Mouse (Mus musculus) liver, postnatal 0 days (tissue): ENCODE results near the gene Prpf6. TPM values are rescaled to one million over a fixed set of nuclear protein-coding genes. Genes with fewer than 3 reads are reported as not detected.

ENCODE experiments used
- ATAC-seq: fragments of 200-750 bp; cut with Nextera tagmentation; 2 replicates; pipeline ENCODE4 v1.8.0; 2017; ENCODE audit warnings: mild to moderate bottlenecking, moderate library complexity
- DNase-seq: peaks from one replicate; pipeline ENCODE4 v3.0.0-alpha.2; 2016
- H3K27ac ChIP-seq: fragments of 300-500 bp; sonication (generic); 2 replicates; pipeline ENCODE4 v1.5.1; 2014; ENCODE audit warnings: antibody characterized with exemption, moderate library complexity, mild to moderate bottlenecking, low read depth
- H3K27me3 ChIP-seq: fragments of 300-500 bp; sonication (generic); 2 replicates; pipeline ENCODE4 v1.6.1; 2014; ENCODE audit warnings: low read length, control low read depth, mixed read lengths; ENCODE audit not compliant: insufficient read depth
- H3K36me3 ChIP-seq: fragments of 300-500 bp; sonication (generic); replicated peaks from 2 replicates; pipeline ENCODE4 v1.6.1; 2014; ENCODE audit warnings: mild to moderate bottlenecking, control low read depth, low read length, moderate library complexity, mixed read lengths; ENCODE audit not compliant: insufficient read depth
- H3K4me1 ChIP-seq: fragments of 300-500 bp; sonication (generic); 2 replicates; pipeline ENCODE4 v1.6.1; 2014; ENCODE audit warnings: antibody characterized with exemption, mild to moderate bottlenecking, control low read depth; ENCODE audit not compliant: insufficient read depth
- H3K4me2 ChIP-seq: fragments of 300-500 bp; sonication (generic); 2 replicates; pipeline ENCODE4 v1.6.1; 2014; ENCODE audit warnings: low read depth, mild to moderate bottlenecking, low read length, moderate library complexity, mixed read lengths
- H3K4me3 ChIP-seq: fragments of 300-500 bp; sonication (generic); 2 replicates; pipeline ENCODE4 v1.5.1; 2014; ENCODE audit warnings: low read depth, low read length
- H3K9ac ChIP-seq: fragments of 300-500 bp; sonication (generic); replicated peaks from 2 replicates; pipeline ENCODE4 v1.6.1; 2014; ENCODE audit warnings: mild to moderate bottlenecking, moderate library complexity
- H3K9me3 ChIP-seq: fragments of 300-500 bp; sonication (generic); 2 replicates; pipeline ENCODE4 v1.6.1; 2016; ENCODE audit warnings: mild to moderate bottlenecking, control low read depth, low read length, mixed read lengths
- CTCF ChIP-seq: sonication (generic); IDR thresholded peaks from 2 replicates; pipeline ENCODE4 v1.5.1; 2016; ENCODE audit warnings: antibody characterized with exemption, low read depth
- EP300 ChIP-seq: IDR thresholded peaks from 2 replicates; pipeline ENCODE4 v1.6.1; 2016; ENCODE audit warnings: antibody characterized with exemption, low read depth, mild to moderate bottlenecking
- WGBS: fragments of 180-500 bp; shearing (Covaris S2); extraction: QIAGEN DNeasy Blood & Tissue Kit; methylation state at CpG from one replicate; pipeline ENCODE4 v1.1.7; 2014; ENCODE audit not compliant: insufficient replicate concordance; 5-methylcytosine and 5-hydroxymethylcytosine counted together
- polyA plus RNA-seq: library from polyadenylated mRNA; unstranded; fragments of >200 nt; fragmentation: Nextera tagmentation; extraction: Ambion mirVana; gene quantifications from 2 replicates; pipeline ENCODE4 v1.2.1, GENCODE M21; 2015

Gene Prpf6
- polyA plus RNA-seq, 1 experiment from 2014 or later = 17.5 TPM

GRCm38 (mm10) chr2:181659609-181660055 is 68.0 kb downstream of the Prpf6 start:
- Histone ChIP-seq H3K4me1 (0 out of 2 replicates have a peak, but pooled peaks cover 4% of the 10 kb centered on the region), H3K27ac (no peak overlapping the region), H3K9ac (no peak overlapping the region), H3K27me3 (no peaks in the 10 kb centered on the region), H3K9me3 (no peaks in the 10 kb centered on the region), H3K4me3 (no peak overlapping the region), H3K4me2 (no peak overlapping the region; the same call in 1 of the 2 replicates), H3K36me3 (peaks cover 19% of the 10 kb centered on the region)
- 5% methylated on average over 9 of the region's 9 CpGs for WGBS
- ATAC-seq (peak; percentile 88), DNase-seq (peak; percentile 84)
- TF ChIP-seq CTCF (peak; percentile 82), EP300 (peak; percentile 20; the same call in 1 of the 2 replicates)

DNA sequence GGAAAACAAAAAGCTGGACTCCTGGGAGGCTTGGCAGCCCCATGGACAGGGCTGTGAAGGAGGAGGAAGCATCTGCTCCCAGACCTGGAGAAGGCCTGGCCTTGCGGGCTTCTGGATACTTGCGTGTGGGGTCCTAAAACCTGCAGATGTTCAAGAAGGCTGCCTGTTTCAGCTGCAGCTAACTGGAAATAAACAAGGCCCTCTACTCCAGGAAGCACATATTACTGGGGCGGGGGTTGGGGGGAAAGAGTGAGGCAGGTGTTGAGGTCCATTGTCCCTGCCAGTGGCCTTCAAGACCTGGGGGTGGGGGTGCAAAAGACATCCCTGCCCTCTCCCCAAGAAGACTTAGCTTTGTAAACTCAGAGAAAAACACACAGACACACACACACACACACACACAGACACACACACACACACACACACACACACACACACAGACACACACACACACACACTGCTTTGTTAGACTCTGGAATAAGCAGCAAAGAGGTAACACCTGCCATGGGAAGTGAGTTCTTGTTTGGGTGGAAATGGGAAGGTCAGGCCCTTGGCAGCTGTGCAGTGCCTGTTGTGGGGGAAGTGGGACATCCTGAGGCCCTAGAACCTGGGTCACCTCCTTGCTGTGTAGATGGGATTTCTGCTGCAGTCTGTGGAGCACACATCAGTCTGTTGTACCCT is 71.1 kb downstream of the Prpf6 start:
- WGBS = 85% methylated on average over 3 of the region's 3 CpGs
- no peaks in the 10 kb centered on the region for H3K27me3 ChIP-seq
- TF ChIP-seq EP300 (no peak), CTCF (no peak)
- 0 out of 2 replicates have a peak, but pooled peaks cover 4% of the 10 kb centered on the region for H3K4me1 ChIP-seq
- ATAC-seq = no peak
- no peak overlapping the region for H3K9ac ChIP-seq
- H3K4me2 ChIP-seq = no peak overlapping the region
- H3K36me3 ChIP-seq = no peaks in the 10 kb centered on the region
- DNase-seq = no peak
- H3K27ac ChIP-seq = 0 out of 2 replicates have a peak overlapping the region, but pooled peaks have one; percentile 18
- no peaks in the 10 kb centered on the region for H3K9me3 ChIP-seq
- H3K4me3 ChIP-seq = no peak overlapping the region

DNA sequence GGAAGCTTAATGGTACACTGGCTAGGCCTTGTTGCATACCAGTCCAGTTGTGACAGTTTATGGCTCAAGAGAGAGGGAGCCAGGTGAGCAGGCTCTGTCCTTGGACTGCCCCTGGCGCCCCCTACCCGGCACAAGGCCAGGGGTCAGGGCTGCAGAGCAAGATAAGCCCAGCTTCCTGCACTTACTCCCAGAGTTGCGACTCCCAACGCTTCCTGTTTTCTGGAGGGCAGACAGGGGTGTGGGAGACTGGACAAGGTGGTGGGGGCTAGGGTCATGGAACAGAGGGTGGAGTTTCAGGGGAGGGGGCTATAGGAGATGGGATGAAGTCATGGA is 71.6 kb downstream of the Prpf6 start:
- Histone ChIP-seq H3K27me3 (no peaks in the 10 kb centered on the region), H3K4me3 (no peak overlapping the region), H3K36me3 (no peaks in the 10 kb centered on the region), H3K9me3 (no peaks in the 10 kb centered on the region), H3K4me1 (0 out of 2 replicates have a peak, but pooled peaks cover 4% of the 10 kb centered on the region), H3K9ac (no peak overlapping the region), H3K27ac (peak overlapping the region; percentile 18; the same call in 1 of the 2 replicates), H3K4me2 (no peak overlapping the region)
- 19% methylated on average over 4 of the region's 4 CpGs for WGBS
- ATAC-seq (0 out of 2 replicates have a peak, but pooled peaks have one; percentile 19), DNase-seq (no peak)
- no peak for TF ChIP-seq EP300
- no peak for TF ChIP-seq CTCF

GRCm38 (mm10) chr2:181670285-181670912 is 78.7 kb downstream of the Prpf6 start:
- WGBS = 5% methylated on average over 47 of the region's 56 CpGs

DNA sequence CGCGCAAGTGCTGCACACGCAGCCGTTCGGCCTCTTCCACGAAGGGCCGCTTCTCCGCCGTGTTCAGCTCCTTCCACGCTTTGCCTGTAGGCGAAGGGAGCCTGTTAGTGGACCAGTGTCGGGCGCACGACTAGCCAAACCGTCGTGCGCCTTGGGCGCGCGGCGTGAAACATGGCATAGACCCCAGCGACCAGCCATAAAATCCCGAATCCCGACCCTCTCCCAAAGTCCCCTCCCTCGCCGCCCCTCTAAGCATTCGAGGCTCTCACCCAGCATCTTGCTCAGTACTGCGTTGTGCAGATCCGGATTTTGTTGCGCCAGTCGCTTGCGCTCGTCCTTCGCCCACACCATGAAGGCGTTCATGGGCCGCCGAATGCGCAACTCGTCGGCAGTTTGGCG is 79.2 kb downstream of the Prpf6 start:
- H3K36me3 ChIP-seq = no peaks in the 10 kb centered on the region
- DNase-seq = no peak
- H3K9ac ChIP-seq = peak overlapping the region; percentile 35
- ATAC-seq = no peak
- peaks cover 41% of the 10 kb centered on the region for H3K27me3 ChIP-seq
- TF ChIP-seq CTCF = no peak
- TF ChIP-seq EP300 = no peak
- H3K4me3 ChIP-seq = peak overlapping the region; percentile 41
- peak overlapping the region; percentile 51 for H3K4me2 ChIP-seq
- H3K9me3 ChIP-seq = no peaks in the 10 kb centered on the region
- H3K4me1 ChIP-seq = peaks cover 8% of the 10 kb centered on the region
- no peak overlapping the region for H3K27ac ChIP-seq
- 2% methylated on average over 41 of the region's 41 CpGs for WGBS

More at GRCm38 (mm10) chr2:181670285-181670912, 78.7 kb downstream of the Prpf6 start:
- Histone ChIP-seq H3K27ac (no peak overlapping the region), H3K4me1 (peaks cover 3% of the 10 kb centered on the region), H3K4me2 (peak overlapping the region; percentile 51), H3K27me3 (peaks cover 41% of the 10 kb centered on the region), H3K4me3 (peak overlapping the region; percentile 41), H3K36me3 (no peaks in the 10 kb centered on the region), H3K9me3 (no peaks in the 10 kb centered on the region), H3K9ac (peak overlapping the region; percentile 30)
- DNase-seq (no peak), ATAC-seq (no peak)
- TF ChIP-seq CTCF (peak; percentile 24; the same call in 1 of the 2 replicates), EP300 (no peak)

DNA sequence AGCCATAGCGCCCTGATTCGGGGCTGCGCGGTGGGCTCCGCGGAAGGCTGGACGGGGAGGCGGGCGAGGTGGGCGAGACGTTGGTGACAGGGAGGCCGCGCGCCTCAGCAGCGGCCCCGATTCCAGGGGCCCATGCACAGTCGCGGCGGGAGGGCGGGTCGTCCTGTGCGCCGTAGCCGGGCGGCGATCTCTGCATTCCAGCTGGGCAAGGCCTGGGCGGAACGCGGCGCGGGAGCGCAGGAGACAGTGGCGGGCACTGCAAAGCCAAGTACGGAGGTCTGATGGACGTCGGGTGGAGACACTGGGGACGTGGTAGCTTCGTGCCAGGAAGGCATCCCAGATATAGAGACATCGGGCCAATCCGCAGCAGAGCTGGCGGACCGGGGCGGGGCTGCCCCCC is 79.7 kb downstream of the Prpf6 start, which contains the start of gene Sox18:
Gene Sox18 (minus strand): TSS at position 315 of the 400 bp plus-strand sequence.
- DNase-seq = peak; percentile 25
- Histone ChIP-seq H3K27me3 (peaks cover 41% of the 10 kb centered on the region), H3K36me3 (no peaks in the 10 kb centered on the region), H3K27ac (no peak within 1 kb of the TSS), H3K9me3 (no peaks in the 10 kb centered on the region), H3K4me1 (peaks cover 8% of the 10 kb centered on the region), H3K4me3 (peak within 1 kb of the TSS; percentile 41), H3K9ac (peak within 1 kb of the TSS; percentile 35), H3K4me2 (peak within 1 kb of the TSS; percentile 51)
- no peak for ATAC-seq
- under 1% methylated on average over 40 of the region's 43 CpGs for WGBS
- TF ChIP-seq CTCF (no peak), EP300 (no peak)
